Mouse (Mus musculus): Measurements from ENCODE around the gene Nuak2.

The Nuak2 gene

GRCm38 (mm10) chr1:132377055-132377365, 61.1 kb downstream of the Nuak2 start:
- no peak for DNase-seq (ENCODE audit: low spot score)

- no peak for DNase-seq (ENCODE audit: low spot score)
Measured at GRCm38 (mm10) chr1:132377811-132378210, 61.9 kb downstream of the Nuak2 start.

- no peak for DNase-seq (ENCODE audit: low spot score)
Measured at GRCm38 (mm10) chr1:132380550-132381100, 64.7 kb downstream of the Nuak2 start.

- no peak for DNase-seq (ENCODE audit: low spot score)
Measured at GRCm38 (mm10) chr1:132381929-132382328, 66.0 kb downstream of the Nuak2 start.

All from left cerebral cortex, adult 11 months (tissue).